Mouse (Mus musculus): ENCODE measurements at regions not wholly inside any gene's neighbourhood (a gene's known extent, or its start where the extent isn't known, plus 50 kb on each side); places are given as distances from the start of the nearest gene placed in this dataset.

- no peak for TF ChIP-seq CTCF (IDR thresholded peaks at IDR 0.05; ENCODE audit: low read depth, low read length)
- TF ChIP-seq TAL1 (conservative IDR thresholded peaks at IDR 0.05; ENCODE audit: low read depth, low read length) = no peak
- TF ChIP-seq GATA1 (IDR thresholded peaks at IDR 0.05; ENCODE audit: borderline replicate concordance, low read length) = no peak
- no peak for TF ChIP-seq POLR2AphosphoS5 (IDR thresholded peaks at IDR 0.05; ENCODE audit: insufficient replicate concordance, low read depth, low read length)
- TF ChIP-seq GATA2 (IDR thresholded peaks at IDR 0.05; ENCODE audit: borderline replicate concordance, low read depth, low read length) = no peak
Observed at GRCm38 (mm10) chr3:34738938-34739337, 88.7 kb downstream of the Sox2 start.

Data from G1E (cell line).